Mouse (Mus musculus): ENCODE results near the gene Xrra1. TPM values are rescaled to one million over a fixed set of nuclear protein-coding genes. Genes with fewer than 3 reads are reported as not detected.
"Not testable (repeated sequence)": the region's sequence is repeated elsewhere in the genome, so short reads cannot be mapped to it uniquely, and the experiment has no call there.

The Xrra1 gene
- 0.44 and 0.94 TPM in 2 replicates for polyA plus RNA-seq (2016; fragmentation: Nextera tagmentation; extraction: Ambion mirVana)

- ATAC-seq (ENCODE audit: low FRiP score): peak; percentile 98
- WGBS: under 1% methylated on average over 42 of the region's 42 CpGs
Measured at GRCm38 (mm10) chr7:99858813-99859585, at the start of gene Xrra1. Xrra1 (plus strand) TSS chr7:99859116.

GRCm38 (mm10) chr7:99810814-99811213 lies 48.1 kb upstream of the Xrra1 start:
- H3K36me3 ChIP-seq: peaks cover 5% of the 10 kb centered on the region; the same call in 1 of the 2 replicates
- H3K4me3 ChIP-seq: no peak overlapping the region
- H3K9ac ChIP-seq: no peak overlapping the region
- H3K27me3 ChIP-seq: no peaks in the 10 kb centered on the region
- no peaks in the 10 kb centered on the region for H3K9me3 ChIP-seq (replicated peaks)
- no peaks in the 10 kb centered on the region for H3K4me1 ChIP-seq
- WGBS: 100% methylated on average over 2 of the region's 2 CpGs
- no peak overlapping the region for H3K27ac ChIP-seq
- H3K4me2 ChIP-seq (replicated peaks): no peak overlapping the region
- no peak for ATAC-seq (ENCODE audit: low FRiP score)

More at GRCm38 (mm10) chr7:99858813-99859585, at the start of gene Xrra1:
- Histone ChIP-seq H3K36me3 (peaks cover 21% of the 10 kb centered on the region), H3K9ac (peak within 1 kb of the TSS; percentile 91), H3K27ac (peak within 1 kb of the TSS; percentile 80), H3K9me3 (replicated peaks) (no peaks in the 10 kb centered on the region), H3K27me3 (no peaks in the 10 kb centered on the region), H3K4me3 (peak within 1 kb of the TSS; percentile 85), H3K4me2 (replicated peaks) (peak within 1 kb of the TSS; percentile 80), H3K4me1 (peaks cover 17% of the 10 kb centered on the region)

GRCm38 (mm10) chr7:99811661-99812060 lies 47.3 kb upstream of the Xrra1 start:
- Histone ChIP-seq H3K27ac (no peak overlapping the region), H3K9me3 (replicated peaks) (no peaks in the 10 kb centered on the region), H3K27me3 (no peaks in the 10 kb centered on the region), H3K9ac (no peak overlapping the region), H3K4me1 (no peaks in the 10 kb centered on the region), H3K36me3 (peaks cover 5% of the 10 kb centered on the region; the same call in 1 of the 2 replicates), H3K4me3 (no peak overlapping the region), H3K4me2 (replicated peaks) (no peak overlapping the region)
- 93% methylated on average over 4 of the region's 4 CpGs for WGBS
- ATAC-seq (ENCODE audit: low FRiP score): no peak

GRCm38 (mm10) chr7:99813394-99813793 lies 45.5 kb upstream of the Xrra1 start:
- WGBS: 90% methylated on average over 11 of the region's 11 CpGs

GRCm38 (mm10) chr7:99818181-99818725 lies 40.7 kb upstream of the Xrra1 start:
- not testable (repeated sequence) for H3K9ac ChIP-seq; H3K27me3 ChIP-seq; H3K36me3 ChIP-seq; H3K9me3 ChIP-seq (replicated peaks); H3K4me3 ChIP-seq; H3K4me2 ChIP-seq (replicated peaks); ATAC-seq (ENCODE audit: low FRiP score); H3K4me1 ChIP-seq; H3K27ac ChIP-seq
- 25% methylated on average over 9 of the region's 9 CpGs for WGBS

More at GRCm38 (mm10) chr7:99813394-99813793, 45.5 kb upstream of the Xrra1 start:
- no peak for ATAC-seq (ENCODE audit: low FRiP score)
- Histone ChIP-seq H3K4me1 (no peaks in the 10 kb centered on the region), H3K9me3 (replicated peaks) (no peaks in the 10 kb centered on the region), H3K4me3 (no peak overlapping the region), H3K27ac (no peak overlapping the region), H3K27me3 (no peaks in the 10 kb centered on the region), H3K4me2 (replicated peaks) (no peak overlapping the region), H3K9ac (no peak overlapping the region), H3K36me3 (peaks cover 5% of the 10 kb centered on the region; the same call in 1 of the 2 replicates)

GRCm38 (mm10) chr7:99821953-99822352 lies 37.0 kb upstream of the Xrra1 start:
- no peaks in the 10 kb centered on the region for H3K9me3 ChIP-seq (replicated peaks)
- ATAC-seq (ENCODE audit: low FRiP score): no peak
- 86% methylated on average over 2 of the region's 2 CpGs for WGBS

GRCm38 (mm10) chr7:99822426-99822825 lies 36.5 kb upstream of the Xrra1 start:
- no peaks in the 10 kb centered on the region for H3K27me3 ChIP-seq

More at GRCm38 (mm10) chr7:99821953-99822352, 37.0 kb upstream of the Xrra1 start:
- Histone ChIP-seq H3K4me1 (no peaks in the 10 kb centered on the region), H3K27me3 (no peaks in the 10 kb centered on the region), H3K36me3 (no peaks in the 10 kb centered on the region), H3K4me3 (no peak overlapping the region), H3K9ac (no peak overlapping the region), H3K27ac (no peak overlapping the region), H3K4me2 (replicated peaks) (no peak overlapping the region)

GRCm38 (mm10) chr7:99823045-99823663 lies 35.8 kb upstream of the Xrra1 start:
- no peaks in the 10 kb centered on the region for H3K9me3 ChIP-seq (replicated peaks)
- ATAC-seq (ENCODE audit: low FRiP score): no peak
- WGBS: 91% methylated on average over 10 of the region's 10 CpGs

More at GRCm38 (mm10) chr7:99822426-99822825, 36.5 kb upstream of the Xrra1 start:
- H3K4me1 ChIP-seq: no peaks in the 10 kb centered on the region
- WGBS: 85% methylated on average over 5 of the region's 5 CpGs
- no peak overlapping the region for H3K27ac ChIP-seq
- no peak for ATAC-seq (ENCODE audit: low FRiP score)
- H3K9ac ChIP-seq: no peak overlapping the region
- no peaks in the 10 kb centered on the region for H3K9me3 ChIP-seq (replicated peaks)
- H3K36me3 ChIP-seq: no peaks in the 10 kb centered on the region
- no peak overlapping the region for H3K4me2 ChIP-seq (replicated peaks)
- no peak overlapping the region for H3K4me3 ChIP-seq

GRCm38 (mm10) chr7:99824649-99825483 lies 34.0 kb upstream of the Xrra1 start:
- H3K36me3 ChIP-seq: no peaks in the 10 kb centered on the region
- H3K27ac ChIP-seq: no peak overlapping the region
- no peak overlapping the region for H3K4me3 ChIP-seq
- no peak overlapping the region for H3K9ac ChIP-seq
- H3K9me3 ChIP-seq (replicated peaks): no peaks in the 10 kb centered on the region
- 89% methylated on average over 16 of the region's 16 CpGs for WGBS
- H3K27me3 ChIP-seq: no peaks in the 10 kb centered on the region
- H3K4me1 ChIP-seq: peaks cover 9% of the 10 kb centered on the region; the same call in 1 of the 2 replicates
- ATAC-seq (ENCODE audit: low FRiP score): no peak
- H3K4me2 ChIP-seq (replicated peaks): no peak overlapping the region

More at GRCm38 (mm10) chr7:99823045-99823663, 35.8 kb upstream of the Xrra1 start:
- Histone ChIP-seq H3K4me1 (peaks cover 4% of the 10 kb centered on the region; the same call in 1 of the 2 replicates), H3K27me3 (no peaks in the 10 kb centered on the region), H3K4me2 (replicated peaks) (no peak overlapping the region), H3K4me3 (no peak overlapping the region), H3K9ac (no peak overlapping the region), H3K36me3 (no peaks in the 10 kb centered on the region), H3K27ac (no peak overlapping the region)

GRCm38 (mm10) chr7:99825511-99825910 lies 33.4 kb upstream of the Xrra1 start:
- WGBS: 89% methylated on average over 9 of the region's 9 CpGs

GRCm38 (mm10) chr7:99826096-99826495 lies 32.8 kb upstream of the Xrra1 start:
- H3K9ac ChIP-seq: no peak overlapping the region
- H3K27me3 ChIP-seq: no peaks in the 10 kb centered on the region
- 56% methylated on average over 6 of the region's 6 CpGs for WGBS
- H3K9me3 ChIP-seq (replicated peaks): no peaks in the 10 kb centered on the region
- H3K27ac ChIP-seq: no peak overlapping the region
- peaks cover 9% of the 10 kb centered on the region; the same call in 1 of the 2 replicates for H3K4me1 ChIP-seq
- no peaks in the 10 kb centered on the region for H3K36me3 ChIP-seq
- H3K4me2 ChIP-seq (replicated peaks): no peak overlapping the region
- H3K4me3 ChIP-seq: no peak overlapping the region
- ATAC-seq (ENCODE audit: low FRiP score): no peak

More at GRCm38 (mm10) chr7:99825511-99825910, 33.4 kb upstream of the Xrra1 start:
- no peak overlapping the region for H3K9ac ChIP-seq
- no peak overlapping the region for H3K27ac ChIP-seq
- no peaks in the 10 kb centered on the region for H3K9me3 ChIP-seq (replicated peaks)
- H3K4me1 ChIP-seq: peaks cover 9% of the 10 kb centered on the region; the same call in 1 of the 2 replicates
- no peak for ATAC-seq (ENCODE audit: low FRiP score)
- no peaks in the 10 kb centered on the region for H3K27me3 ChIP-seq
- H3K36me3 ChIP-seq: no peaks in the 10 kb centered on the region
- no peak overlapping the region for H3K4me3 ChIP-seq
- H3K4me2 ChIP-seq (replicated peaks): no peak overlapping the region
